ENCODE assay signal across 8 mouse cellular contexts in genomic region chr8:84989810-84990209, GRCm38 (mm10). TPM values are rescaled to one million over a fixed set of nuclear protein-coding genes. Genes with fewer than 3 reads are reported as not detected.
A peak's percentile ranks its signal among the peaks of the same experiment; 100 is the strongest.
DNase-seq lines count a peak whose midpoint lies in the region; ATAC-seq lines count a peak whose summit lies in the region.

No protein-coding gene starts in this region.

- H3K27ac ChIP-seq in hindbrain, embryonic 14.5 days, result peak overlapping the region; percentile 77

- WGBS in hindbrain, embryonic 14.5 days, result under 1% methylated on average over 15 of the region's 15 CpGs

- H3K4me2 ChIP-seq in hindbrain, embryonic 14.5 days (replicated peaks), result peak overlapping the region; percentile 79

- peaks cover 15% of the 10 kb centered on the region; the same call in 1 of the 2 replicates for H3K27me3 ChIP-seq in hindbrain, embryonic 14.5 days (ENCODE audit: control insufficient read depth, insufficient read depth, low read length)

- no peaks in the 10 kb centered on the region for H3K9me3 ChIP-seq in hindbrain, embryonic 14.5 days (ENCODE audit: control insufficient read depth, low read length)

- H3K4me1 ChIP-seq in hindbrain, embryonic 14.5 days (replicated peaks; ENCODE audit: control insufficient read depth, insufficient read depth, low read length), result peaks cover 21% of the 10 kb centered on the region

- peaks cover 2% of the 10 kb centered on the region; the same call in 1 of the 2 replicates for H3K36me3 ChIP-seq in hindbrain, embryonic 14.5 days (replicated peaks; ENCODE audit: control insufficient read depth, insufficient read depth)

- peak overlapping the region; percentile 60 for H3K4me3 ChIP-seq in hindbrain, embryonic 14.5 days (replicated peaks; ENCODE audit: low read length)

- peak overlapping the region; percentile 73 for H3K9ac ChIP-seq in hindbrain, embryonic 14.5 days

- ATAC-seq in hindbrain, embryonic 14.5 days (ENCODE audit: low FRiP score), result peak; percentile 25

- peak; percentile 96 for DNase-seq in R1 (ENCODE audit: low read depth, low spot score)
- DNase-seq in cerebellum, postnatal 36 days, result peak; percentile 90 to 92
- peak; percentile 85 to 90 for DNase-seq in frontal cortex, postnatal 36 days (ENCODE audit: low spot score in 2 of 2)
- DNase-seq in hindbrain, embryonic 14.5 days (ENCODE audit: low spot score), result peak; percentile 86
- peak; percentile 85 for DNase-seq in left cerebral cortex, adult 11 months (ENCODE audit: low spot score)
- peak; percentile 98 for DNase-seq in lung, postnatal 36 days
- DNase-seq in retina, embryonic 14.5 days (ENCODE audit: low spot score), result peak; percentile 93
- DNase-seq in thymus, postnatal 36 days, result peak; percentile 89 to 92

RNA-seq across cellular contexts. Expression of gene Hook2, which starts 0.6 kb away (rescaled TPM):
- 24.6 and 27.3 TPM in 2 replicates for polyA plus RNA-seq in hindbrain, embryonic 14.5 days (2014; fragmentation: Nextera tagmentation; extraction: Ambion mirVana)

RNA-seq across cellular contexts. Expression of gene Junb, which starts 11.3 kb away (rescaled TPM):
- 6.0 and 6.2 TPM in 2 replicates for polyA plus RNA-seq in hindbrain, embryonic 14.5 days (2014; fragmentation: Nextera tagmentation; extraction: Ambion mirVana)

RNA-seq across cellular contexts. Expression of gene Rnaseh2a, which starts 20.2 kb away (rescaled TPM):
- polyA plus RNA-seq in hindbrain, embryonic 14.5 days (2014; fragmentation: Nextera tagmentation; extraction: Ambion mirVana), result 47.8 and 48.4 TPM in 2 replicates

RNA-seq across cellular contexts. Expression of gene Prdx2, which starts 20.4 kb away (rescaled TPM):
- polyA plus RNA-seq in hindbrain, embryonic 14.5 days (2014; fragmentation: Nextera tagmentation; extraction: Ambion mirVana), result 1,143 and 1,221 TPM in 2 replicates

RNA-seq across cellular contexts. Expression of gene Gm49661, which starts 20.6 kb away (rescaled TPM):
- polyA plus RNA-seq in hindbrain, embryonic 14.5 days (2014; fragmentation: Nextera tagmentation; extraction: Ambion mirVana), result not detected in 2 replicates

Comparison
In these comparisons a context has a peak if more than half of its experiments do, and no peak if none do; other contexts are left out.
1. Peak in every context shown above with its lines: DNase-seq, ATAC-seq, H3K4me3 ChIP-seq and H3K27ac ChIP-seq.